ENCODE assay signal across 8 mouse cellular contexts in the genomic region with DNA sequence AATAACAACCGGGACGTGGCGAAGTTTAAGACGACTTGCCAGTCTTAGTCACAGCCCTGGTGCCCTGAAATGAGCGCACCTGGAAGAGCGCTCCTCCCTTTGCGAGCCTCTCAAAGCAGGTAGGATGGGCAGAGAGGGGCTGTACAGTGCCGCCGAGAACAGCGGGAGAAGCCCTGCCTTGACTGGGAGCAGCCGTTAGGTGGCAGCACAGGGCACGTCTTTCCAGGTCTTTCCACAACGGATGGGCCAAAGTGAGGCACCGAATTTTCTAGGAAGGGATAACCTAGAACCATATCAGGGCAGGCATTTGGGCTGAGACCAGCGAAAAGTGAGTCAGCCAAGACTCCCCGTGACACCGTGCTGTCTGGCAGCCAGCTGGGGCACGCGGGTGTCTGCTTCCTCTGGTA.
A peak's percentile ranks its signal among the peaks of the same experiment; 100 is the strongest.
DNase-seq lines count a peak whose midpoint lies in the region; ATAC-seq lines count a peak whose summit lies in the region.

No protein-coding gene starts in this region.

- ATAC-seq in hindbrain, embryonic 12.5 days (ENCODE audit: low FRiP score), result peak; percentile 62

- peak overlapping the region; percentile 66 for H3K4me2 ChIP-seq in hindbrain, embryonic 12.5 days (replicated peaks)

- H3K27ac ChIP-seq in hindbrain, embryonic 12.5 days, result no peak overlapping the region

- WGBS in hindbrain, embryonic 12.5 days, result 8% methylated on average over 19 of the region's 19 CpGs

- H3K36me3 ChIP-seq in hindbrain, embryonic 12.5 days, result no peaks in the 10 kb centered on the region

- peak overlapping the region; percentile 58 for H3K9ac ChIP-seq in hindbrain, embryonic 12.5 days

- peak overlapping the region; percentile 30 for H3K4me3 ChIP-seq in hindbrain, embryonic 12.5 days

- H3K27me3 ChIP-seq in hindbrain, embryonic 12.5 days, result peaks cover 5% of the 10 kb centered on the region; the same call in 1 of the 2 replicates

- peak; percentile 79 for DNase-seq in Muller cell, postnatal 12 days (ENCODE audit: inconsistent ontology term)
- peak; percentile 92 for DNase-seq in cerebellum, adult 9-10 months
- DNase-seq in frontal cortex, adult 2 months (ENCODE audit: extremely low spot score in 1 of 2, low spot score in 1 of 2), result peak; percentile 62 to 94
- peak; percentile 85 to 86 for DNase-seq in layer of hippocampus, postnatal 14 days (ENCODE audit: low spot score in 2 of 2)
- peak; percentile 88 for DNase-seq in lung, postnatal 10 days
- peak; percentile 93 for DNase-seq in retina, embryonic 14.5 days (ENCODE audit: low spot score)
- peak; percentile 83 for DNase-seq in thymus, postnatal 4 days

- 0 out of 2 replicates have a peak, but pooled peaks cover 3% of the 10 kb centered on the region for H3K9me3 ChIP-seq in hindbrain, embryonic 12.5 days (replicated peaks)

- peaks cover 22% of the 10 kb centered on the region for H3K4me1 ChIP-seq in hindbrain, embryonic 12.5 days
